Comparison of ENCODE assay signal across 8 mouse cellular contexts in the genomic region with DNA sequence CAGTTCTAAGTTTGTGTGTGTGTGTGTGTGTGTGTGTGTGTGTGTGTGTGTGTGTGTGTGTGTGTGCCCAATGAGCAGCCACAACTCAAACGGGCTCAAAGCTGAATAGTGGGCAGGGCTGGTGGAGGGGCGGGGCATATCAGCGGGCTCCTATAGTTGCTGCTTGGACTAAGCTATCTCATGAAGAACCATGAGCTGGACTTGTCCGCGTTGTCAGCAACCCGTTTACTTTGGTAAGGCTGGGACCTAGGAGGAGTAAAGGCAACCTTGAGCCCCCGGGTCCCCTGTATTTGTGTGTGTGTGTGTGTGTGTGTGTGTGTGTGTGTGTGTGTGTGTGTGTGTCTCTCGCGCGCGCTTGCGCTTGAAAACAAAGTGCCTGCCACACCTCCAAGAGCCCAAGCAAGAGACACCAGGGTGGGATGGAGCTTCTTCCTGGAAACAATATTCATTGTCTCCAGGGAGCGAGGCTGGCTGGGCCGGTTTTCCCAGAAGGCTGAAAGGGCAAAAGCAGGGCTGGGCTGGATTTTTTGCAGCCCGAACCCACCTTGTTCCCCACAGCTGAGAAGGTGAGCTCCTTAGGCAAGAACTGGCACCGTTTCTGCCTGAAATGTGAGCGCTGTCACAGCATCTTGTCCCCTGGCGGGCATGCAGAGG. TPM values are rescaled to one million over a fixed set of nuclear protein-coding genes. Genes with fewer than 3 reads are reported as not detected.
DNase-seq lines count a peak whose midpoint lies in the region; ATAC-seq and TF ChIP-seq lines count a peak whose summit lies in the region.

TSS of gene Crip3 (plus strand) at position 166 of the 654 bp plus-strand sequence.

- H3K9ac ChIP-seq in lung, embryonic 15.5 days, result no peak within 1 kb of the TSS
- no peak within 1 kb of the TSS for H3K9ac ChIP-seq in embryonic facial prominence, embryonic 13.5 days
- peak within 1 kb of the TSS; percentile 43; the same call in 1 of the 2 replicates for H3K9ac ChIP-seq in limb, embryonic 13.5 days

- peak within 1 kb of the TSS; percentile 48 for H3K4me2 ChIP-seq in lung, embryonic 15.5 days
- H3K4me2 ChIP-seq in embryonic facial prominence, embryonic 13.5 days, result peak within 1 kb of the TSS; percentile 57
- peak within 1 kb of the TSS; percentile 52 for H3K4me2 ChIP-seq in limb, embryonic 13.5 days (replicated peaks)

- H3K27me3 ChIP-seq in lung, embryonic 15.5 days, result no peaks in the 10 kb centered on the region
- peaks cover 4% of the 10 kb centered on the region; the same call in 1 of the 2 replicates for H3K27me3 ChIP-seq in embryonic facial prominence, embryonic 13.5 days
- peaks cover 23% of the 10 kb centered on the region; the same call in 1 of the 2 replicates for H3K27me3 ChIP-seq in limb, embryonic 13.5 days
- peaks cover 5% of the 10 kb centered on the region; the same call in 1 of the 2 replicates for H3K27me3 ChIP-seq in small intestine, adult 2 months (ENCODE audit: control insufficient read depth, insufficient read depth, low read length)

- 10% methylated on average over 18 of the region's 18 CpGs for WGBS in lung, embryonic 15.5 days
- WGBS in embryonic facial prominence, embryonic 13.5 days, result 9% methylated on average over 18 of the region's 18 CpGs
- 9% methylated on average over 18 of the region's 18 CpGs for WGBS in limb, embryonic 13.5 days
- 6% methylated on average over 14 of the region's 18 CpGs for WGBS in small intestine, adult 2 months

- peaks cover 6% of the 10 kb centered on the region; the same call in 1 of the 2 replicates for H3K4me1 ChIP-seq in lung, embryonic 15.5 days
- H3K4me1 ChIP-seq in embryonic facial prominence, embryonic 13.5 days, result peaks cover 12% of the 10 kb centered on the region
- H3K4me1 ChIP-seq in limb, embryonic 13.5 days, result peaks cover 3% of the 10 kb centered on the region; the same call in 1 of the 2 replicates
- peaks cover 6% of the 10 kb centered on the region for H3K4me1 ChIP-seq in small intestine, adult 2 months (ENCODE audit: control insufficient read depth, insufficient read depth, insufficient read length, low read length)

- no peak for TF ChIP-seq CTCF in small intestine, adult 2 months (IDR thresholded peaks at IDR 0.05; ENCODE audit: extremely low read depth, insufficient read length, insufficient replicate concordance, low read depth, low read length)

- H3K27ac ChIP-seq in lung, embryonic 15.5 days, result no peak within 1 kb of the TSS
- no peak within 1 kb of the TSS for H3K27ac ChIP-seq in embryonic facial prominence, embryonic 13.5 days
- no peak within 1 kb of the TSS for H3K27ac ChIP-seq in limb, embryonic 13.5 days
- H3K27ac ChIP-seq in small intestine, adult 2 months (ENCODE audit: insufficient read depth, low read depth, low read length), result no peak within 1 kb of the TSS

- H3K4me3 ChIP-seq in lung, embryonic 15.5 days, result no peak within 1 kb of the TSS
- H3K4me3 ChIP-seq in embryonic facial prominence, embryonic 13.5 days, result peak within 1 kb of the TSS; percentile 24
- H3K4me3 ChIP-seq in limb, embryonic 13.5 days, result peak within 1 kb of the TSS; percentile 16; the same call in 1 of the 2 replicates
- peak within 1 kb of the TSS; percentile 20; the same call in 1 of the 2 replicates for H3K4me3 ChIP-seq in small intestine, adult 2 months (ENCODE audit: low read depth, low read length)

- no peak for DNase-seq in lung, postnatal 25 days (ENCODE audit: low spot score)
- DNase-seq in right cerebral cortex, postnatal 36 days (ENCODE audit: low spot score in 2 of 2), result no peak
- DNase-seq in cerebellum, adult 18-20 months, result no peak
- no peak for DNase-seq in urinary bladder, adult 18-20 months (ENCODE audit: low spot score in 2 of 2)

- H3K36me3 ChIP-seq in lung, embryonic 15.5 days, result no peaks in the 10 kb centered on the region
- no peaks in the 10 kb centered on the region for H3K36me3 ChIP-seq in embryonic facial prominence, embryonic 13.5 days
- 0 out of 2 replicates have a peak, but pooled peaks cover 2% of the 10 kb centered on the region for H3K36me3 ChIP-seq in limb, embryonic 13.5 days
- H3K36me3 ChIP-seq in small intestine, adult 2 months (ENCODE audit: control insufficient read depth, insufficient read depth, low read length), result no peaks in the 10 kb centered on the region

- ATAC-seq in lung, embryonic 15.5 days (ENCODE audit: borderline replicate concordance, extremely low read depth, low FRiP score, low TSS enrichment), result no peak
- ATAC-seq in embryonic facial prominence, embryonic 13.5 days (ENCODE audit: insufficient number of reproducible peaks, insufficient read depth, low FRiP score, low TSS enrichment, low read depth), result no peak
- no peak for ATAC-seq in limb, embryonic 13.5 days (ENCODE audit: low FRiP score, low read depth)

- no peak for TF ChIP-seq POLR2A in small intestine, adult 2 months (IDR thresholded peaks at IDR 0.05; ENCODE audit: low read depth, low read length)

- no peaks in the 10 kb centered on the region for H3K9me3 ChIP-seq in lung, embryonic 15.5 days
- no peaks in the 10 kb centered on the region for H3K9me3 ChIP-seq in embryonic facial prominence, embryonic 13.5 days
- no peaks in the 10 kb centered on the region for H3K9me3 ChIP-seq in limb, embryonic 13.5 days

RNA-seq across cellular contexts. Expression of gene Crip3, which starts in this region (rescaled TPM):
- polyA plus RNA-seq in lung, embryonic 15.5 days (2015; fragmentation: Nextera tagmentation; extraction: Ambion mirVana), result 1.7 and 7.8 TPM in 2 replicates
- polyA plus RNA-seq in embryonic facial prominence, embryonic 13.5 days (2015; fragmentation: Nextera tagmentation; extraction: Ambion mirVana), result 1.1 and 3.3 TPM in 2 replicates
- 0.97 and 1.6 TPM in 2 replicates for polyA plus RNA-seq in limb, embryonic 13.5 days (2015; fragmentation: Nextera tagmentation; extraction: Ambion mirVana)
- not detected in 2 replicates for polyA plus RNA-seq in small intestine, adult 2 months (2012; rRNA removed)
